Mouse (Mus musculus) hematopoietic stem cell, adult 5-6 weeks (primary cell): ENCODE data around the gene Tmem198. TPM values are rescaled to one million over a fixed set of nuclear protein-coding genes. Genes with fewer than 3 reads are reported as not detected.

ENCODE experiments used
- ATAC-seq, 2 experiments: fragments of 125-278 bp in 1 of 2; replicated peaks in 1 of 2; 2 replicates each; pipeline ENCODE4 v1.8.0; 2016 to 2017; ENCODE audit warnings: inconsistent platforms in 2 of 2, mild to moderate bottlenecking in 2 of 2, moderate number of reproducible peaks in 2 of 2, low read depth in 1 of 2, moderate TSS enrichment in 1 of 2; ENCODE audit not compliant: low FRiP score in 2 of 2, poor library complexity in 2 of 2, severe bottlenecking in 2 of 2, insufficient read depth in 1 of 2, low TSS enrichment in 1 of 2
- total RNA-seq: library from RNA; stranded (forward); fragments of 172-1452, 232-1000 nt; gene quantifications from 2 replicates; pipeline ENCODE4 v1.2.3, GENCODE M21; 2017

Tmem198 gene
- total RNA-seq, 1 experiment from 2014 or later, result not detected

GRCm38 (mm10) chr1:75504256-75505045 is 25.1 kb downstream of the Tmem198 start:
- no peak for ATAC-seq

DNA sequence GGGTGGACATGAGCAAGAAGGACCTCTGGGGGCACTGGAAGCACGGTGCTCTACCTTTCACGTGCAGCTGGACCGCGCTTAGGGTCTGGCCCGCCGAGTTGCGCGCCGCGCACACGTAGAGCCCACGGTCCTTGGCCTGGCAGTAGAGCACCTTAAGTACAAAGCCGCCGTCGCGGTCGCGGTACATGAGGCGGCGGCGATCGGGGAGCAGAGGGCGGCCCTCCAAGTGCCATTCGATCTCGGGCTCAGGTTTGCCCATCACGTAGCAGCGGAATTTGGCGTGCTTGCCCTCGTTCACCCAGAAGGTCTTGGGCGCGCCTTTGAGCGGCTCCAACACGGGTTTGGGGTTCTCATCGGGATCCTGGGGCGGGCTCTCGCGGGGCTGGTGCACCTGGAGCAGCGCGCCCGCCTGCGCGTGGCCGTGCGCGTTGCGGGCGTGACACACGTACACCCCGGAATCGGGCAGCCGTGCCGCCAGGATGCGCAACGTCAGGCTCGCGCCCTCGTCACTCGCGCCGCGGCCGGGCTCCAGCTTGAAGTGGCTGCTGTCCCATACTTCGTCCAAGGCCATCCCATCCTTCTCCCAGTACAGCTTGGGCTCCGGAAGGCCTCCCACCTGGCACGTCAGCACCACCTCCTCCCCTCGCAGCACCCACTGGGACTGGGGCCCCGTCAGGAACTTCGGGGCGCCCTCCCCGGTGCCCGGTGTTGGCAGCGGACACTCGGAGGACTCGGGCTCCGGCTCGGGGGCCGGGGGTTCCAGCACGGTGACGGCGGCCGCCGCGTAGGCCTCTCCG is 26.0 kb downstream of the Tmem198 start:
- peak in 1 of 2 experiments; percentile 16; a peak in 2 of 4 replicates for ATAC-seq

- 0 out of 4 replicates have a peak, but pooled peaks have one; percentile 7 to 13 for ATAC-seq
Observed at GRCm38 (mm10) chr1:75505956-75506831, 26.9 kb downstream of the Tmem198 start, which contains the start of gene Obsl1. TSS of gene Obsl1 (minus strand) at chr1:75506452.

DNA sequence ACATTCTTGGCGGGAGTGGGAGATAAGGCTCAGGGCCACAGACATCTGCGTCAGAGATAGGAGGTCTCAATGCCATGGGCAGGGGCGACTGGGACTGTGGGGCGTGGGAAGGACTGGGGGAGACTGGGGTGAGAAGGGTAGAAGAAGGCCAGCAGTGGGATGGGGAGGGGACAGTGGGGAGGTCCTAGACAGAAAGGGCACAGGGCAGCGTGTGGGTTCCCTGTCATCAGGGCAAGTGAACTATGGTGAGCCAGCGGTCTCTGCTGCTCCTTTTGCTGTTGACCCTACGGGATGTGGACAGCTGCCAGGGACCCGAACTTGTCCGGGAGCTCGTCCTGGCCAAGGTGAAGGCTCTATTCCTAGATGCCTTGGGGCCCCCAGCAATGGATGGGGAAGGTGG is 27.7 kb downstream of the Tmem198 start, which contains the start of gene Inha:
Gene Inha, plus strand, starts transcription at position 72 of the 400 bp plus-strand sequence.
- ATAC-seq, result no peak

- no peak for ATAC-seq
Observed at GRCm38 (mm10) chr1:75509586-75509985, 30.3 kb downstream of the Tmem198 start.

GRCm38 (mm10) chr1:75510154-75510553 is 30.8 kb downstream of the Tmem198 start:
- ATAC-seq, result no peak

DNA sequence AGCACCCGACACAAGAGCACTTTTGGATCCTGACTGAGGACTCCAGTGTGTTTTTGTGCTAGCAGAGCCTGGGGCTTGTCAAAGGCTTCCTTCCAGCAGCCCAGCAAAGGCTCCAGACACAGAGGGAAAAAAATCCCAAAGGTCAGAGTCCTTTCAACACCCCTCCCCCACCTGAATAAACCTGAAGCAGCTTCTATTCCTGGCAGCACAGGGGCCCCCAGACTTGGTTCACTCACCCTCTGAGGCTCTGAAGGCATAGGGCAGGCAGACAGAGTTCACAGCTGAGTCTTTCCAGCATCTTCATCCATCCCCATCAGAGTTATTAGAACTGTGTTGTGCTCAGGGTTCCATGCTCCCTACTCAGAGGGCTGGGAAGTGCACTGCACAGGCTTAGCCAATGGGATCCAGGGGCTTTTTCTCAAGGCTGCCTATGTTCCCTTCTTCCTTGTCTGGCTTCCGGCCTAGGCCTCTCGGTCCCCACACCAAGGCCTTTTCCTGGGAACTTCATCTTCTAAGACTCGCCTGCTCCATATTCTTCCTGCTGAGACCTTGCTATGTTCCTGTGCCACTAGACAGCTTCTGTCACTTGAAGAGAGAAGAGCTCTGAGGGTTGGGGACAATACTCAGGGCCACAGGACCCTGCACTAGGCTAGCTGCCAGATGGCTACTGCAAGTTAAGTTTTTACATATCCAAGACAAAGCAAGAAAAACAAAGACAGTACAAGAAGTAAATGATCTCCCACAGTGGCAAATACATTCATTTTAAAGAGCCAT is 32.3 kb downstream of the Tmem198 start:
- no peak for ATAC-seq

- ATAC-seq, result no peak
Observed at GRCm38 (mm10) chr1:75512550-75512949, 33.2 kb downstream of the Tmem198 start.

- no peak for ATAC-seq
Observed at GRCm38 (mm10) chr1:75516703-75517380, 37.5 kb downstream of the Tmem198 start.

- no peak for ATAC-seq
Observed at GRCm38 (mm10) chr1:75517984-75518383, 38.7 kb downstream of the Tmem198 start.

- no peak for ATAC-seq
Observed at GRCm38 (mm10) chr1:75518427-75518826, 39.1 kb downstream of the Tmem198 start.

DNA sequence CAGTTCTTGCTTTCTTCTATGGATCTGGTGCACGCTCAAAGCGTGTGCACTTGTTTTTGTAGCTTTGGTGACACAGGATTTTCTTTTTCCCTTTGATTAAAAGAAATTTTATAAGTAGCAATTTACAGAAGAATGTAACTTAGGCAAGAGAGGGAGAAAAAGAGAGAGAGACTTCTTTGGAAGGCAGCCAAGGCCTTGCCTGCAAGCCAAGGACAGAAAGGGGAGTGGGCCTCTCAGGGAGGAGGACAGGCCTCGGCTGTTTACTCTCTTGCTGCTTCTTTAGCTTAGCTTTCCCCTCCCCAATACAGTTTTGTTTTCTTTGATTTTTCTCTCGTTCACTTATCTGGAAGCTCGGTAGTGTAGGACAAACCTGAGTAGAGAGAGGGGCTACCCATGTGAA is 40.2 kb downstream of the Tmem198 start:
- ATAC-seq, result no peak

DNA sequence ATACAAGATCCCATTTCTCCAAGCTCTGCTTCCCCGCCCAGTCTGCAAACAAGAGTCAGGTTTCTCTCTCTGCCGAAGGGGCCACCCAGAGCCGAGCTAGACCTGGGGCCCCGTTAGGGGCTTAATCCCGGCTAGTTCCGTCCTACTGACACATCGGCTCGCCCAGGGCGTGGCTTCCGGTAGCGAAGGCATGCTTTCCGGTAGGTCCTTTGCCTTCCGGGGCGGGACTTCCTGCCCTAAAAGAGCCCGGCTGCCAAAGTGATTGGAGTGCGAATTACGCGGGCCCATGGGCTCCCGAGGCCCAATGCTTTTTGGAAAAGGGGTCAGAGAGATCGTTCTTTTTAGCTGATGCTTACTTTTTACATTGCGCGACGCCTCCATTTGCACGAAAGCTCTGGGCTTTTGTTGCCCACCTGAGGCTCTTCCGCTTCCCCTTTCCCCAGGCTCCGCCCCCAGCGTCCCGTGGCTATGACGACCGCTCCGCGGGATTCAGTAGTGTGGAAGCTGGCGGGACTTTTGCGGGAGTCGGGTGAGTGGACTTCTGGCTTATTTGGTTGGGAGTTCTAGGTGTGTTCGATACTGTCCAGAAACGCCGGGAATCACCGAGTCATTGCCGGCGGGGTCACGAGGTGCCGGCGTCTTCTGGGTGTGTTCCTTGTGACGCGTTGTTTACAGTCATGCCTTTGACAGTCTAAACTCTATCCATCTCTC is 42.1 kb downstream of the Tmem198 start, which contains the start of gene Stk11ip:
Gene Stk11ip, plus strand, starts transcription at position 209 of the 711 bp plus-strand sequence.
- peak; percentile 98 to 99 for ATAC-seq

GRCm38 (mm10) chr1:75524679-75525078 is 45.3 kb downstream of the Tmem198 start:
- no peak for ATAC-seq

DNA sequence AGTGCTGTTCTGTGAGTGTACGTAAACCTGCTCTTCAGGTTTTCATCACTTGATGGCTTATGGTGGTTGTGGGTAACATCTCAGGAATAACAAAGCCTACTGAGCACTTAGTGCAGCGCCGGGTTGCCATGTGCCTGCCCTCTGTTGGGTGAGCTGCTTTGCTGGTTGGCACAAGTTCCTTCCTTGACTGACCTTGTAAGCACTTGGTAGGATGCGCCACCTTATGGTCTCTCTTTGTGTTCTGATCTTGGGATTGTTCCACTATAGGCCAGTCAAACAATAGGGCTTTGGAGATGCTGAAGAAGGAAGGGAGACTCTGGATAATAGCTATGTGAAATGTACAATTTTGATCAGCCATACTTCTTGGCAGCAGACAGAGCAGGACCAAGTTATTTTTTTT is 51.2 kb downstream of the Tmem198 start:
- no peak for ATAC-seq
